Mouse (Mus musculus) CH12.LX (cell line): Measurements from ENCODE around the gene Ciapin1. TPM values are rescaled to one million over a fixed set of nuclear protein-coding genes. Genes with fewer than 3 reads are reported as not detected.

Experiments used
- DNase-seq: peaks from one replicate; pipeline ENCODE4 v3.0.0-alpha.2; 2013; ENCODE audit errors: extremely low read depth
- H3K27ac ChIP-seq: 2 replicates; pipeline ENCODE4 v1.5.1; 2012; ENCODE audit warnings: low read depth, mild to moderate bottlenecking, control low read depth, moderate library complexity; ENCODE audit not compliant: insufficient read depth
- H3K27me3 ChIP-seq: replicated peaks from 2 replicates; pipeline ENCODE3; 2012; ENCODE audit warnings: inconsistent platforms
- H3K36me3 ChIP-seq, 2 experiments: replicated peaks in 1 of 2; 2 replicates each; pipeline versions ENCODE3 to v1.6.1; 2012; ENCODE audit warnings: inconsistent platforms in 1 of 2, low read length in 1 of 2, mild to moderate bottlenecking in 1 of 2, mixed read lengths in 1 of 2, moderate library complexity in 1 of 2; ENCODE audit not compliant: control insufficient read depth in 1 of 2, insufficient read depth in 1 of 2
- H3K4me1 ChIP-seq, 2 experiments: 2 replicates each; pipeline ENCODE4 v1.6.1; 2012; ENCODE audit warnings: inconsistent platforms in 1 of 2, moderate library complexity in 1 of 2; ENCODE audit not compliant: insufficient read depth in 2 of 2, control insufficient read depth in 1 of 2
- H3K4me2 ChIP-seq: 2 replicates; pipeline ENCODE4 v1.6.1; 2012; ENCODE audit warnings: low read depth, mild to moderate bottlenecking, control low read depth; ENCODE audit not compliant: poor library complexity, insufficient read depth, severe bottlenecking
- H3K4me3 ChIP-seq, 3 experiments: fragments of 150-350 bp in 1 of 3; sonication (generic) in 1 of 3; replicated peaks in 1 of 3; 2 replicates each; pipeline versions ENCODE3 to v1.5.1; 2011 to 2012; ENCODE audit warnings: low read depth in 2 of 3, low read length in 2 of 3, mild to moderate bottlenecking in 2 of 3, moderate library complexity in 2 of 3, control low read depth in 1 of 3, improper control_type of control experiment in 1 of 3, inconsistent platforms in 1 of 3, mixed read lengths in 1 of 3; ENCODE audit not compliant: poor library complexity in 1 of 3
- H3K79me2 ChIP-seq: replicated peaks from 2 replicates; pipeline ENCODE4 v1.6.1; 2012; ENCODE audit warnings: mild to moderate bottlenecking, moderate library complexity; ENCODE audit not compliant: control insufficient read depth, poor library complexity, insufficient read depth, severe bottlenecking; ENCODE audit errors: extremely low read depth
- H3K9ac ChIP-seq: 2 replicates; pipeline ENCODE4 v1.6.1; 2012; ENCODE audit warnings: low read depth, mild to moderate bottlenecking, control low read depth, moderate library complexity; ENCODE audit not compliant: insufficient read depth
- H3K9me3 ChIP-seq: replicated peaks from 2 replicates; pipeline ENCODE3; 2012; ENCODE audit warnings: low read length, inconsistent platforms, mixed read lengths
- BHLHE40 ChIP-seq: IDR thresholded peaks from 2 replicates; pipeline ENCODE4 v1.6.1; 2011; ENCODE audit warnings: mild to moderate bottlenecking, low read depth, low read length, improper control_type of control experiment
- CHD1 ChIP-seq: IDR thresholded peaks from 2 replicates; pipeline ENCODE4 v1.6.1; 2012; ENCODE audit warnings: low read depth, low read length, improper control_type of control experiment, inconsistent platforms
- CHD2 ChIP-seq: IDR thresholded peaks from 2 replicates; pipeline ENCODE4 v1.6.1; 2011; ENCODE audit warnings: low read length, improper control_type of control experiment
- CTCF ChIP-seq, 2 experiments: IDR thresholded peaks in 1 of 2; conservative IDR thresholded peaks in 1 of 2; 2 replicates each; pipeline ENCODE4 v1.5.1; 2011 to 2012; ENCODE audit warnings: low read depth in 2 of 2, low read length in 2 of 2, improper control_type of control experiment in 1 of 2, inconsistent platforms in 1 of 2, mild to moderate bottlenecking in 1 of 2, moderate library complexity in 1 of 2
- E2F4 ChIP-seq: IDR thresholded peaks from 2 replicates; pipeline ENCODE4 v1.6.1; 2011; ENCODE audit warnings: low read depth, low read length, improper control_type of control experiment; ENCODE audit not compliant: insufficient replicate concordance
- ELF1 ChIP-seq: IDR thresholded peaks from 2 replicates; pipeline ENCODE4 v1.6.1; 2014; ENCODE audit warnings: low read depth, mild to moderate bottlenecking, inconsistent platforms, low read length, improper control_type of control experiment
- EP300 ChIP-seq: IDR thresholded peaks from 2 replicates; pipeline ENCODE4 v1.6.1; 2011; ENCODE audit warnings: low read length, improper control_type of control experiment
- ETS1 ChIP-seq: conservative IDR thresholded peaks from 2 replicates; pipeline ENCODE4 v1.6.1; 2012; ENCODE audit warnings: low read depth, mild to moderate bottlenecking, inconsistent platforms, low read length, improper control_type of control experiment, moderate library complexity
- GABPA ChIP-seq: IDR thresholded peaks from 2 replicates; pipeline ENCODE4 v1.6.1; 2012; ENCODE audit warnings: low read depth, low read length, improper control_type of control experiment, inconsistent platforms; ENCODE audit not compliant: insufficient replicate concordance
- HCFC1 ChIP-seq: IDR thresholded peaks from 2 replicates; pipeline ENCODE4 v1.6.1; 2012; ENCODE audit warnings: low read depth, mild to moderate bottlenecking, inconsistent platforms, low read length, improper control_type of control experiment
- IRF4 ChIP-seq: IDR thresholded peaks from 2 replicates; pipeline ENCODE4 v1.6.1; 2014; ENCODE audit warnings: low read depth, mild to moderate bottlenecking, inconsistent platforms, low read length, improper control_type of control experiment
- JUN ChIP-seq: IDR thresholded peaks from 2 replicates; pipeline ENCODE4 v1.6.1; 2011; ENCODE audit warnings: low read depth, mild to moderate bottlenecking, low read length, improper control_type of control experiment, moderate library complexity; ENCODE audit not compliant: insufficient read depth
- JUND ChIP-seq: conservative IDR thresholded peaks from 2 replicates; pipeline ENCODE4 v1.6.1; 2011; ENCODE audit warnings: low read depth, low read length, improper control_type of control experiment
- KAT2A ChIP-seq: IDR thresholded peaks from 2 replicates; pipeline ENCODE4 v1.6.1; 2012; ENCODE audit warnings: low read length, improper control_type of control experiment, inconsistent platforms; ENCODE audit not compliant: insufficient replicate concordance
- MAFK ChIP-seq: IDR thresholded peaks from 2 replicates; pipeline ENCODE4 v1.6.1; 2011; ENCODE audit warnings: low read length, improper control_type of control experiment; ENCODE audit not compliant: insufficient replicate concordance
- MAX ChIP-seq: IDR thresholded peaks from 2 replicates; pipeline ENCODE4 v1.6.1; 2011; ENCODE audit warnings: low read length, improper control_type of control experiment
- MAZ ChIP-seq: IDR thresholded peaks from 2 replicates; pipeline ENCODE4 v1.6.1; 2012; ENCODE audit warnings: low read depth, mild to moderate bottlenecking, inconsistent platforms, low read length, improper control_type of control experiment, moderate library complexity
- MEF2A ChIP-seq: IDR thresholded peaks from 2 replicates; pipeline ENCODE4 v1.6.1; 2014; ENCODE audit warnings: low read depth, mild to moderate bottlenecking, inconsistent platforms, low read length, improper control_type of control experiment, borderline replicate concordance
- MXI1 ChIP-seq: IDR thresholded peaks from 2 replicates; pipeline ENCODE4 v1.6.1; 2011; ENCODE audit warnings: mild to moderate bottlenecking, low read depth, low read length, improper control_type of control experiment
- MYC ChIP-seq: IDR thresholded peaks from 2 replicates; pipeline ENCODE4 v1.6.1; 2011; ENCODE audit warnings: low read depth, mild to moderate bottlenecking, improper control_type of control experiment, low read length
- NELFE ChIP-seq: IDR thresholded peaks from 2 replicates; pipeline ENCODE4 v1.6.1; 2011; ENCODE audit warnings: low read depth, low read length, improper control_type of control experiment
- NRF1 ChIP-seq: IDR thresholded peaks from 2 replicates; pipeline ENCODE4 v1.6.1; 2014; ENCODE audit warnings: low read depth, mild to moderate bottlenecking, inconsistent platforms, low read length, improper control_type of control experiment, moderate library complexity
- PAX5 ChIP-seq: IDR thresholded peaks from 2 replicates; pipeline ENCODE4 v1.6.1; 2012; ENCODE audit warnings: low read length, inconsistent platforms, mixed read lengths
- POLR2A ChIP-seq: IDR thresholded peaks from 2 replicates; pipeline ENCODE4 v1.6.1; 2011; ENCODE audit warnings: low read depth, mild to moderate bottlenecking, improper control_type of control experiment, low read length
- POLR2AphosphoS2 ChIP-seq: IDR thresholded peaks from 2 replicates; pipeline ENCODE4 v1.6.1; 2011; ENCODE audit warnings: low read depth, low read length, improper control_type of control experiment
- RAD21 ChIP-seq: IDR thresholded peaks from 2 replicates; pipeline ENCODE4 v1.6.1; 2011; ENCODE audit warnings: low read depth, mild to moderate bottlenecking, low read length, improper control_type of control experiment, moderate library complexity
- RCOR1 ChIP-seq: conservative IDR thresholded peaks from 2 replicates; pipeline ENCODE4 v1.6.1; 2012; ENCODE audit warnings: low read depth, mild to moderate bottlenecking, inconsistent platforms, low read length, improper control_type of control experiment
- SIN3A ChIP-seq: IDR thresholded peaks from 2 replicates; pipeline ENCODE4 v1.6.1; 2012; ENCODE audit warnings: low read length, improper control_type of control experiment, inconsistent platforms
- SMC3 ChIP-seq: IDR thresholded peaks from 2 replicates; pipeline ENCODE4 v1.6.1; 2011; ENCODE audit warnings: low read depth, low read length, improper control_type of control experiment
- TBP ChIP-seq: conservative IDR thresholded peaks from 2 replicates; pipeline ENCODE4 v1.6.1; 2011; ENCODE audit warnings: low read depth, low read length, improper control_type of control experiment
- TCF12 ChIP-seq: IDR thresholded peaks from 2 replicates; pipeline ENCODE4 v1.6.1; 2014; ENCODE audit warnings: low read depth, mild to moderate bottlenecking, inconsistent platforms, low read length, improper control_type of control experiment
- UBTF ChIP-seq: IDR thresholded peaks from 2 replicates; pipeline ENCODE4 v1.6.1; 2012; ENCODE audit warnings: low read depth, mild to moderate bottlenecking, inconsistent platforms, low read length, improper control_type of control experiment, moderate library complexity
- USF1 ChIP-seq: IDR thresholded peaks from 2 replicates; pipeline ENCODE4 v1.6.1; 2014; ENCODE audit warnings: low read depth, mild to moderate bottlenecking, inconsistent platforms, low read length, improper control_type of control experiment
- USF2 ChIP-seq: conservative IDR thresholded peaks from 2 replicates; pipeline ENCODE4 v1.6.1; 2011; ENCODE audit warnings: low read depth, low read length, improper control_type of control experiment
- ZC3H11A ChIP-seq: IDR thresholded peaks from 2 replicates; pipeline ENCODE4 v1.6.1; 2012; ENCODE audit warnings: low read depth, mild to moderate bottlenecking, inconsistent platforms, low read length, improper control_type of control experiment
- ZKSCAN1 ChIP-seq: IDR thresholded peaks from 2 replicates; pipeline ENCODE4 v1.6.1; 2012; ENCODE audit warnings: low read depth, inconsistent platforms, low read length, improper control_type of control experiment, borderline replicate concordance
- ZNF384 ChIP-seq: IDR thresholded peaks from 2 replicates; pipeline ENCODE4 v1.6.1; 2012; ENCODE audit warnings: low read depth, low read length, improper control_type of control experiment, inconsistent platforms
- dilution Hi-C: fragments of 300-500 bp; cut with MboI; formaldehyde crosslinking; loops from 2 replicates; pipeline ENCODE4 v1.14.3; 2020; ENCODE audit warnings: low sequenced_read_pairs; ENCODE audit not compliant: extremely low pct_unique_long_range_greater_than_20kb, extremely low pct_ligation_motif_present
- in situ Hi-C: fragments of 300-500 bp; cut with MboI; formaldehyde crosslinking; loops from 3 replicates; pipeline ENCODE4 v1.14.3; 2019; ENCODE audit warnings: low sequenced_read_pairs, low pct_ligation_motif_present, low pct_unique_long_range_greater_than_20kb, mixed read lengths
- polyA plus RNA-seq: library from polyadenylated mRNA; unstranded; fragments of >175 nt; gene quantifications from 2 replicates; pipeline ENCODE4 v1.2.1, GENCODE M21; 2012; ENCODE audit warnings: low read depth; ENCODE audit not compliant: insufficient read length
- total RNA-seq, 2 experiments: library from RNA; depleted of rRNA; stranded (reverse); fragments of 300-350 nt in 1 of 2; fragments of >200 nt in 1 of 2; gene quantifications; 2 replicates each; pipeline ENCODE4 v1.2.3; 2012 to 2014

Gene Ciapin1
- total and polyA plus RNA-seq, 3 experiments, result 83.1 to 139 (median 97.1) TPM

GRCm38 (mm10) chr8:94812645-94813098 is 25.5 kb downstream of the Ciapin1 start:
- in situ Hi-C loops (no loop called here), dilution Hi-C loops (no loop called here)
- no peak for TF ChIP-seq ZKSCAN1
- TF ChIP-seq UBTF, result no peak
- TF ChIP-seq E2F4, result no peak
- no peak for TF ChIP-seq PAX5
- peak; percentile 17 to 91; a peak in 2 of 4 replicates for TF ChIP-seq CTCF (conservative IDR thresholded peaks at IDR 0.05 in 1 of 2, IDR thresholded peaks at IDR 0.05 in 1 of 2; ENCODE audit: low read depth in 2 of 2, low read length in 2 of 2)
- no peak for TF ChIP-seq CHD2
- TF ChIP-seq MAZ, result no peak
- no peak for TF ChIP-seq GABPA
- TF ChIP-seq ETS1, result no peak
- TF ChIP-seq HCFC1, result no peak
- no peak for TF ChIP-seq MEF2A
- peak; percentile 91 for TF ChIP-seq ZC3H11A
- TF ChIP-seq EP300, result no peak
- TF ChIP-seq KAT2A, result no peak
- TF ChIP-seq SMC3, result peak; percentile 98
- TF ChIP-seq NRF1, result no peak
- no peak for TF ChIP-seq MAX
- TF ChIP-seq CHD1, result no peak
- TF ChIP-seq JUND, result no peak
- no peak for TF ChIP-seq USF1
- TF ChIP-seq NELFE, result no peak
- TF ChIP-seq POLR2A, result 0 out of 2 replicates have a peak, but pooled peaks have one; percentile 22
- no peak for TF ChIP-seq TCF12
- TF ChIP-seq JUN, result 0 out of 2 replicates have a peak, but pooled peaks have one; percentile 10
- no peak for TF ChIP-seq RCOR1
- TF ChIP-seq TBP, result 0 out of 2 replicates have a peak, but pooled peaks have one; percentile 25
- TF ChIP-seq SIN3A, result peak; percentile 53
- no peak for TF ChIP-seq USF2
- peak; percentile 84 for TF ChIP-seq ZNF384
- TF ChIP-seq MYC, result 0 out of 2 replicates have a peak, but pooled peaks have one; percentile 30
- TF ChIP-seq IRF4, result 0 out of 2 replicates have a peak, but pooled peaks have one; percentile 23
- TF ChIP-seq POLR2AphosphoS2, result no peak
- TF ChIP-seq BHLHE40, result no peak
- peak; percentile 25; the same call in 1 of the 2 replicates for TF ChIP-seq ELF1
- TF ChIP-seq RAD21, result peak; percentile 88
- no peak for TF ChIP-seq MXI1
- no peak for TF ChIP-seq MAFK

More at GRCm38 (mm10) chr8:94812645-94813098, 25.5 kb downstream of the Ciapin1 start:
- Histone ChIP-seq H3K4me1 (peaks cover 36 to 65% of the 10 kb centered on the region in 2 experiments), H3K9ac (no peak overlapping the region), H3K4me3 (no peak overlapping the region), H3K9me3 (no peaks in the 10 kb centered on the region), H3K27ac (no peak overlapping the region), H3K36me3 (peaks cover 0 to 8% of the 10 kb centered on the region in 2 experiments), H3K79me2 (no peaks in the 10 kb centered on the region), H3K27me3 (no peaks in the 10 kb centered on the region), H3K4me2 (no peak overlapping the region)
- peak; percentile 92 for DNase-seq
